Mouse (Mus musculus) layer of hippocampus, adult 9-10 months (tissue): Measurements from ENCODE around the gene Cdx2.
A peak's percentile ranks its signal among the peaks of the same experiment; 100 is the strongest.

ENCODE experiments used
- DNase-seq: peaks from one replicate; pipeline ENCODE4 v3.0.0; 2022; ENCODE audit warnings: low spot score

The Cdx2 gene

GRCm38 (mm10) chr5:147306638-147307397 lies at the start of gene Cdx2:
TSS of gene Cdx2 (minus strand) at chr5:147307270.
- DNase-seq: no peak

GRCm38 (mm10) chr5:147356260-147357055 lies 49.4 kb upstream of the Cdx2 start:
- DNase-seq: no peak

GRCm38 (mm10) chr5:147355788-147356187 lies 48.7 kb upstream of the Cdx2 start:
- no peak for DNase-seq

GRCm38 (mm10) chr5:147354985-147355384 lies 47.9 kb upstream of the Cdx2 start:
- DNase-seq: no peak

- DNase-seq: peak; percentile 52
Measured at GRCm38 (mm10) chr5:147354161-147354780, 47.2 kb upstream of the Cdx2 start.

- no peak for DNase-seq
Measured at GRCm38 (mm10) chr5:147351931-147352330, 44.9 kb upstream of the Cdx2 start.

GRCm38 (mm10) chr5:147345981-147346380 lies 38.9 kb upstream of the Cdx2 start:
- no peak for DNase-seq

GRCm38 (mm10) chr5:147343904-147344303 lies 36.8 kb upstream of the Cdx2 start:
- DNase-seq: no peak

GRCm38 (mm10) chr5:147342901-147343300 lies 35.8 kb upstream of the Cdx2 start:
- DNase-seq: no peak

- no peak for DNase-seq
Measured at GRCm38 (mm10) chr5:147340741-147341414, 33.8 kb upstream of the Cdx2 start.

GRCm38 (mm10) chr5:147339560-147339959 lies 32.5 kb upstream of the Cdx2 start:
- no peak for DNase-seq

- no peak for DNase-seq
Measured at GRCm38 (mm10) chr5:147338967-147339366, 31.9 kb upstream of the Cdx2 start.

GRCm38 (mm10) chr5:147332711-147333110 lies 25.6 kb upstream of the Cdx2 start:
- no peak for DNase-seq

GRCm38 (mm10) chr5:147331547-147331946 lies 24.5 kb upstream of the Cdx2 start:
- DNase-seq: no peak

GRCm38 (mm10) chr5:147329946-147330345 lies 22.9 kb upstream of the Cdx2 start:
- no peak for DNase-seq

GRCm38 (mm10) chr5:147327636-147328035 lies 20.6 kb upstream of the Cdx2 start:
- no peak for DNase-seq

- no peak for DNase-seq
Measured at GRCm38 (mm10) chr5:147325931-147326330, 18.9 kb upstream of the Cdx2 start.

- DNase-seq: peak; percentile 30
Measured at GRCm38 (mm10) chr5:147323237-147323917, 16.3 kb upstream of the Cdx2 start.

GRCm38 (mm10) chr5:147322183-147322582 lies 15.1 kb upstream of the Cdx2 start, which contains the start of gene Urad:
TSS of gene Urad (minus strand) at chr5:147322440.
- DNase-seq: no peak

- no peak for DNase-seq
Measured at GRCm38 (mm10) chr5:147319653-147320052, 12.6 kb upstream of the Cdx2 start.

GRCm38 (mm10) chr5:147317991-147318390 lies 10.9 kb upstream of the Cdx2 start:
- DNase-seq: no peak

GRCm38 (mm10) chr5:147317321-147317720 lies 10.3 kb upstream of the Cdx2 start:
- no peak for DNase-seq
